Mouse (Mus musculus) kidney, postnatal 0 days (tissue): ENCODE measurements at regions not wholly inside any gene's neighbourhood (a gene's known extent, or its start where the extent isn't known, plus 50 kb on each side); places are given as distances from the start of the nearest gene placed in this dataset.

ENCODE experiments used
- ATAC-seq: fragments of 200-750 bp; cut with Nextera tagmentation; replicated peaks from 2 replicates; pipeline ENCODE4 v1.8.0; 2017; ENCODE audit warnings: low read depth, moderate number of reproducible peaks, moderate TSS enrichment, moderate library complexity; ENCODE audit not compliant: low FRiP score
- DNase-seq: peaks from one replicate; pipeline ENCODE4 v3.0.0-alpha.2; 2016; ENCODE audit warnings: low spot score
- H3K27ac ChIP-seq: fragments of 300-500 bp; sonication (generic); 2 replicates; pipeline ENCODE4 v1.5.1; 2014; ENCODE audit warnings: mild to moderate bottlenecking
- H3K27me3 ChIP-seq: fragments of 300-500 bp; sonication (generic); 2 replicates; pipeline ENCODE4 v1.6.1; 2014; ENCODE audit warnings: low read length, mixed read lengths; ENCODE audit not compliant: insufficient read depth
- H3K36me3 ChIP-seq: fragments of 300-500 bp; sonication (generic); 2 replicates; pipeline ENCODE4 v1.6.1; 2014; ENCODE audit warnings: low read length, mixed read lengths; ENCODE audit not compliant: insufficient read depth
- H3K4me1 ChIP-seq: fragments of 300-500 bp; sonication (generic); replicated peaks from 2 replicates; pipeline ENCODE4 v1.6.1; 2014; ENCODE audit warnings: antibody characterized with exemption, low read length, mixed read lengths; ENCODE audit not compliant: insufficient read depth
- H3K4me2 ChIP-seq: fragments of 300-500 bp; sonication (generic); 2 replicates; pipeline ENCODE4 v1.6.1; 2014; ENCODE audit warnings: mild to moderate bottlenecking, low read length, moderate library complexity, mixed read lengths
- H3K4me3 ChIP-seq: fragments of 300-500 bp; sonication (generic); replicated peaks from 2 replicates; pipeline ENCODE4 v1.5.1; 2014; ENCODE audit warnings: low read depth, low read length
- H3K9ac ChIP-seq: fragments of 300-500 bp; sonication (generic); 2 replicates; pipeline ENCODE4 v1.6.1; 2014; ENCODE audit warnings: low read depth, low read length
- H3K9me3 ChIP-seq: fragments of 300-500 bp; sonication (generic); replicated peaks from 2 replicates; pipeline ENCODE4 v1.6.1; 2016; ENCODE audit warnings: low read length, inconsistent platforms, mixed read lengths
- CTCF ChIP-seq: IDR thresholded peaks from 2 replicates; pipeline ENCODE4 v1.5.1; 2016; ENCODE audit warnings: antibody characterized with exemption, low read depth, mild to moderate bottlenecking, moderate library complexity
- WGBS: fragments of 180-500 bp; shearing (Covaris S2); extraction: QIAGEN DNeasy Blood & Tissue Kit; methylation state at CpG from one replicate; pipeline ENCODE4 v1.1.7; 2014; 5-methylcytosine and 5-hydroxymethylcytosine counted together

GRCm38 (mm10) chr10:122386748-122387147 lies 61.6 kb upstream of the Avpr1a start:
- Histone ChIP-seq H3K27ac (no peak overlapping the region), H3K36me3 (no peaks in the 10 kb centered on the region), H3K27me3 (no peaks in the 10 kb centered on the region), H3K9ac (no peak overlapping the region), H3K4me2 (no peak overlapping the region), H3K4me1 (no peaks in the 10 kb centered on the region), H3K4me3 (no peak overlapping the region), H3K9me3 (no peaks in the 10 kb centered on the region)
- 78% methylated on average over 3 of the region's 3 CpGs for WGBS
- DNase-seq (no peak), ATAC-seq (no peak)
- no peak for TF ChIP-seq CTCF

- H3K27me3 ChIP-seq, result no peaks in the 10 kb centered on the region
- H3K36me3 ChIP-seq, result no peaks in the 10 kb centered on the region
- 72% methylated on average over 3 of the region's 3 CpGs for WGBS
- no peak overlapping the region for H3K4me3 ChIP-seq
- no peak for TF ChIP-seq CTCF
- no peaks in the 10 kb centered on the region for H3K9me3 ChIP-seq
- ATAC-seq (no peak), DNase-seq (no peak)
- H3K27ac ChIP-seq, result no peak overlapping the region
- no peak overlapping the region for H3K4me2 ChIP-seq
- no peak overlapping the region for H3K9ac ChIP-seq
- H3K4me1 ChIP-seq, result no peaks in the 10 kb centered on the region
Measured at GRCm38 (mm10) chr10:122379661-122380344, 68.5 kb upstream of the Avpr1a start.

- Histone ChIP-seq H3K4me2 (no peak overlapping the region), H3K9ac (no peak overlapping the region), H3K27me3 (no peaks in the 10 kb centered on the region), H3K9me3 (no peaks in the 10 kb centered on the region), H3K36me3 (no peaks in the 10 kb centered on the region), H3K27ac (0 out of 2 replicates have a peak overlapping the region, but pooled peaks have one; percentile 25), H3K4me3 (no peak overlapping the region), H3K4me1 (no peaks in the 10 kb centered on the region)
- WGBS, result 72% methylated on average over 9 of the region's 9 CpGs
- peak; percentile 59 for ATAC-seq
- peak; percentile 37 for DNase-seq
- TF ChIP-seq CTCF, result 0 out of 2 replicates have a peak, but pooled peaks have one; percentile 3
Measured at GRCm38 (mm10) chr10:122343291-122343690, 105.0 kb upstream of the Avpr1a start.

- peak; percentile 82 for DNase-seq
- WGBS, result 62% methylated on average over 12 of the region's 12 CpGs
- H3K27ac ChIP-seq, result peak overlapping the region; percentile 25; the same call in 1 of the 2 replicates
- TF ChIP-seq CTCF, result no peak
- H3K4me2 ChIP-seq, result no peak overlapping the region
- H3K4me3 ChIP-seq, result no peak overlapping the region
- no peaks in the 10 kb centered on the region for H3K27me3 ChIP-seq
- no peaks in the 10 kb centered on the region for H3K9me3 ChIP-seq
- no peak; the same call in 1 of the 2 replicates for ATAC-seq
- no peaks in the 10 kb centered on the region for H3K36me3 ChIP-seq
- H3K4me1 ChIP-seq, result no peaks in the 10 kb centered on the region
- no peak overlapping the region for H3K9ac ChIP-seq
Measured at GRCm38 (mm10) chr10:122342356-122342755, 105.9 kb upstream of the Avpr1a start.

GRCm38 (mm10) chr10:122326851-122327250 lies 121.4 kb upstream of the Avpr1a start:
- no peak for ATAC-seq
- no peak for DNase-seq
- H3K9ac ChIP-seq, result no peak overlapping the region
- no peak overlapping the region for H3K4me2 ChIP-seq
- H3K27ac ChIP-seq, result no peak overlapping the region
- no peak for TF ChIP-seq CTCF
- no peaks in the 10 kb centered on the region for H3K27me3 ChIP-seq
- H3K4me1 ChIP-seq, result no peaks in the 10 kb centered on the region
- H3K36me3 ChIP-seq, result no peaks in the 10 kb centered on the region
- H3K4me3 ChIP-seq, result no peak overlapping the region
- H3K9me3 ChIP-seq, result no peaks in the 10 kb centered on the region
- WGBS, result 88% methylated on average over 6 of the region's 6 CpGs

- Histone ChIP-seq H3K27ac (no peak overlapping the region), H3K36me3 (no peaks in the 10 kb centered on the region), H3K4me3 (no peak overlapping the region), H3K27me3 (no peaks in the 10 kb centered on the region), H3K9ac (no peak overlapping the region), H3K4me1 (no peaks in the 10 kb centered on the region), H3K4me2 (no peak overlapping the region), H3K9me3 (no peaks in the 10 kb centered on the region)
- DNase-seq (no peak), ATAC-seq (no peak)
- TF ChIP-seq CTCF, result no peak
- WGBS, result 75% methylated on average over 4 of the region's 4 CpGs
Measured at GRCm38 (mm10) chr10:122318886-122319285, 129.4 kb upstream of the Avpr1a start.
